Mouse (Mus musculus) spleen, postnatal 4 days (tissue): ENCODE measurements around the gene Zdhhc12.
"Not testable (repeated sequence)": the region's sequence is repeated elsewhere in the genome, so short reads cannot be mapped to it uniquely, and the experiment has no call there.

Experiments used
- DNase-seq, 2 experiments: peaks; one replicate each; pipeline ENCODE4 v3.0.0; 2022; ENCODE audit warnings: low spot score in 2 of 2

Zdhhc12 gene

DNA sequence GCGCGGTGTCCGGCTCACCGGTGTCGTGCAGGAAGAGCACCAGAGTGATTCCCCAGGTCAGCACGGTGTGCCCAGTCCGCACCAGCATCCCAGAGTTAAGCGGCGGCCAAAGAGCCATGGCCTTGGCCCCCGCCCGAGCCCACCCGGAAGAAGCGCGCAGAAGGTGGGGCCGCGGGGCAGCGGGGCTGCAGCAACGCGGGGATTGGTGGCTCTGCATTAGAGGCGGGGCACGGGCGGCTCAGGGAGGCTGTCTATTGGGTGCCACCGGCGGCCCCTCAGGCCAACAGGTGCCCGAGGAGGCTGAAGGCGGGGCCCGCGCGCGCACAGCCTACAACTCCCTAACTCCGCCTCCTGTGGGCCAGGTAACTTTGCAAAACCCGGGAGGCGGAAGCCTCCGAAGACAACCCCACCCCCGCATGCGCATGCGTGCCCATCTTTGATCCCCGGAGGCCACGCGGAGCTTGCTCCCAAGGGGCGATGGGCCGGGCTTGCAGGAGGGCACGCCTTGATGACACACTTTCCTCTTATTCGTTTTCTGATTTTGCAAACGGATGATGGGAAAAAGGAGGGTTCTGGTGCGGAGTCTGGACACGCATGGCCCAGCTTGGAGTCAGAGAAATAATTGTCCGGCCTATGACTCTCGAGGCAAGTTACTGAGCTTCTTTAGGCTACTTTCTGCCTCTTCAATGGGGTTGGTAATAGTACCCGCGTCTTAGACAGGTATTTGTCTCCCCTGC lies at the start of gene Zdhhc12:
TSS of gene Zdhhc12 (minus strand) at position 178 of the 737 bp plus-strand sequence.
- DNase-seq, result peak; percentile 96

DNA sequence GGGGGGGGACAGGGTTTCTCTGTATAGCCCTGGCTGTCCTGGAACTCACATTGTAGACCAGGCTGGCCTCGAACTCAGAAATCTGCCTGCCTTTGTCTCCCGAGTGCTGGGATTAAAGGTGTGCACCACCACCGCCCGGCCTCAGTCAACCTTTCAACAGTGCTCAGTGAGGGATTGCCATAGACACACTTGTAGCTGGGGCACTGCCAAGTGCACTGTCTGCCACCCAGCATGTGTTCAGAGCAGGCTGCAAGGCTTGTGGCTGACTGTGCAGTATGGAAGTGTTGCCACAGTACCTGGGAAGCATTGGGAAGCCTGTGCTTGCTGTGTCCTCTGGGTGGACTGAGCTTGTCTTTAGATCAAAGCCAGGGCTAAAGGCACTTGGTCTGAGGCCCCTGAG lies 46.6 kb upstream of the Zdhhc12 start:
- not testable (repeated sequence) for DNase-seq

DNA sequence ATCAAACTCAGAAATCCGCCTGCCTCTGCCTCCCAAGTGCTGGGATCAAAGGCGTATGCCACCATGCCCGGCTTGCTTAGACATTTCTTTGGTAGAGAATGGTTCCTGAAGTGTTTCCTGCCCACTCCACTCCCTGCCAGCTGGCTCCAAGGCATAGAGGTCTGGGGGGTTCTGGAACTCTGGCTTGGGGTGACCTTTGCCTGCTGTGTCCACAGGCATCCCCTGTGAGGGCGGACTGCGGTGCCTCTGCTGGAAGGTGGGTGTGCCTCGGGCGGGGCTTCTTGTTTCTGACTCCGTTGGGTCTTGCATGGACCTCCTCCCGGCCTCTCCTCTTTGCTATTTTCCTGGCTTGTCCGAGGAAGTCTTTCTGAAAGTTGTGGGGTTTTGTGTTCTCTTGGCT lies 43.0 kb upstream of the Zdhhc12 start:
- no peak for DNase-seq

DNA sequence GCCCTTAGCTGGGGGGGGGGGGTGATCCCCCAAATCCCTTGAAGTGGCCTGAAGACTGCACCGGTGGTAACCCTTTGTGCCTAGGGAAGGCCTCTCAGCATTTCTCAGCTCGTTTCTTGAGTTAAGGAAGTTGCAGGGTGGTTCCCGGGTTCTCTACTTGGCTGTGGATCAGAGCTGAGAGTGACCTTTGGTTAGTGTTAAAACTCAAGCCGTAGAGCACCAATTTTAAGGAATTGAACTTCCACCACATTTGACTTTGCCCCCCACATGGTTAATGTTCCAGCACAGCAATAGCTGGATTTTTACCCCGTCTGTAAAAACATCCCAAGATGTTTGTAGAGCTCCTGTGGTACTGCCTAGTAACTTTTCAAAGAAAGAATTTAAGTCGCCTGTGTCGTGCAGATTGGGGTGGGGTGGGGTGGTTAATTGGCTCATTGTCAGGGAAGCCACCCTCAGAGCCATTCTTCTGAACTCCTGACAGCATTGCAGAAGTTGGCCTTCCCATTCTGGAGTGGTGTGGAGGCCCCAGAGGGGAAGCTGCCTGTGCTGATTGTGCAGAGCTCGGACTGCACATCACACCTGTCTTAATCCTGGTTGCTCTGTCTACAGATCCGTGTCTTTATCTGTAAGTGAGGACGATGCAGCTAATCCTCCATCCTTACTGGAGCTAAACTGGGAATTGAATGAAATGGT lies 41.6 kb upstream of the Zdhhc12 start:
- DNase-seq, result no peak

DNA sequence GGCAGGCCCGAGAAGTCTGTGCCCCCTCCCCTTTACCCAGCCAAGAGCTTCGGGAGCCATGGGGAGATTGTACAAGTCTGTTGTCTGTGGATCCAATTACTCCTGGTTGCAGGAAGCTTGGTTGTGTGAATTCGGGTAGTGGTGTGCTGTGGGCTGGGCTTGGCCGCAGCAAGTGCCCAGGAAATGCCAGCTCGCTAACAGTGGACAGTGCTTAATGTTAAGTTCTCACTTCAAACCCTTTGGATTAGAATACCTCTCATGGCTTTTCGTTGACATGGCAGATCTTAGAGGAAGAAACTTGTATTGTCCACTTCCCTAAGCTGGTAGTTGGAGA lies 40.9 kb upstream of the Zdhhc12 start:
- DNase-seq, result no peak

DNA sequence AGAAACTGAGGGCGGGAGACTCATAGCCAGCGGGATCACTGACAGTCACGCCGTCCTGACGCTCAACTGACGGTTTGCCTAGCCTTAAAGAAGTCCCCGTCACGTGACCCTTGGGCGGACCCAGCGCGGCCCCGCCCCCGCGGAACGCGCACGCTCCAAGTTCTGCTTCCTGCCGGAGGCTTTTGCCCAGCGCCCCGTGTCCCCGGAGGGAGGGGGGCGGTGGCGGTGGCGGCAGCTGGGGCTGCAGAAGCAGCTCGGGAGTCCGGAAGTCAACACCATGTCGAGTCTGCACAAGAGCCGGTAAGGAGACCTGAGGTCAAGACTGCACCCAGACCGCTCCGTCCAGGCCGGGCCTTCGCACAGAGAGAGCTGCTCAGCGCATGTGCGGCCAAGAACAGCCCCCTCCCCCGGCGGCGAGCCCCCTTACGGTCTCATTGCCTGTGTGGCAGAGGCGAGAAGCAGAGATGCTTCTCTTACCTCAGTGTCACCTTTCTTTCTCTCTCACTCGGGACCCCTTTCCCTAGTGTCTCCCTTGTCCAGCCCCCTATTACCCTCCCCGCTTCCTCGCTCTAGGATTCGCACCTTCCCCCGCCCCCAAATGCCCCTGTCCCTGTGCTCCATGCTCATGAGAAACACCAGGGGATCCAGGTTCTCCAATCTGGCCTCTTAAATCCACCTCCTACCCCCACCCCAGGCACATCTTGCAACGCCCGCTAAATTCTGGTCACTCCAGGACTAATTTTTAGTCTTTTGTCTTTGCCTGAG lies 40.3 kb upstream of the Zdhhc12 start, which contains the start of gene Tbc1d13:
TSS of gene Tbc1d13 (plus strand) at position 134 of the 765 bp plus-strand sequence.
- DNase-seq, result peak; percentile 98 to 99

DNA sequence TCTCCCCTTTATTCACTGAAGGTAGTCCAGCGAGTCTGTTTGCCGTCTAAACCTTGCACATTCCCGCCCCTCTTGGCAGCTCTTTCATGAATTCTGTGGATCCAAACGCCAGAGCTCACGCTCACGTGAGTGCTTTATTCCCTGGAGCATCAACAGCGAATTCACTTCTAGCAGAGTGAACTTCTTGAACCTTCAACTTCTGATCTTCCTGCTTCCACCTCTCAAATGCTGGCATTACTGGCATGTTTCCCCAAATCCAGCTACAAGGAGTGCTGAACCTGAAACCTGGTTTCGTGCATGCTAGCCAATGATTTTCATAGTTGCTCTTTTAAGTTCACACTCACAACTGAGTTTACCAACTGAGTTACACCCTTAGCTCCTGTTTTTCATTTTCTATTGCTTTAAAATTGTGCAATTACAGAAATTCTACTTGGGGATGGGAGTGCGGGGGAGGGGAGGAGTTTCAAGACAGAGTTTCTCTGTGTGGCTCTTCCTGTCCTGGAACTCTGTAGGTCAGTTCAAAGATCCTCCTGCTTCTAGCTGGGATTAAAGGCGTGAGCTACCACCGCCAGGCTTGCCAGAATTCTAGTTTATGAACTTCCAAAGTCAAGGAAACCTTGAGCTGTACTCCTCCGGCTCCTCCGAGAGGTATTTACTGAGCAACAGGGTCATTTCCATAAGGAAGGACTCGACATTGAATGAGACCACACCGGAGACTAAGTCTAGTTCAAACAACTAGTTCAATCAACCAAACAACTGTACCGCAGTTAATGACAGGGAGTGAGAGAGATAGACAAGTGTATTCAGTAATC lies 39.6 kb upstream of the Zdhhc12 start:
- DNase-seq, result no peak

DNA sequence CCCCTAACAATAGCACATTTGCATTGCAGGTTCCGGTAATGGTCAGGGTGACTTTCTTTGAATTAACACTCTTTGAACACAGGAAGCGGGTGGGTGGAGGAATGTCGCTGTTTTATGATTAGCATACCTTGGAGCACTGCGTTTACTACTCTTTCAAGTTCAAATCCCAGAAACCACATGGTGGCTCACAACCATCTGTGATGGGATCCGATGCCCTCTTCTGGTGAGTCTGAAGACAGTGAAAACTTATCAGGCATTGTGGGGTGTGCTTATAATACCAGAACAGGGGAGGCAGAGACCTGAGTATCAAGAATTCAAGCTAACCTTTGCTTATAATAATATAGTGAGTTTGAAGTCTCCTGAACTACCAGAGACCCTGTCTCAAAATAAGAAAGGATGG lies 37.8 kb upstream of the Zdhhc12 start:
- not testable (repeated sequence) for DNase-seq

DNA sequence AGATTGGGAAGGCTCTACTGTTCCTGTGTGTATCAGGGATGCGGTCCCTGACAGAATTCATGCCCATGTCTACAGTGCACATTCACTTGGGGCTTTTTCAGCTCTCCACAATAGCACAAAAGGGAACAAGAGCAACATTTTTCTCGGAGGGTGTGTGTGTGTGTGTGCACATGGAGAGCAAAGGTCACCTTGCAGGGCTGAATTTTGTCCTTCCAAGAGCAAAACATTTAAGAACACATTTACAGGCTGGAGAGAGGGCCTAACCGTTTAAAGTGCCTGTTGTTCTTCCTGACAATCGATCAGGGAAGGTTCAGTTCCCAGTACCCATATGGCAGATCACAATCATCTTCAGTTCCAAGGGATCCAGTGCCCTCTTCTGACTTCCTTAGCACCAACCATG lies 36.7 kb upstream of the Zdhhc12 start:
- no peak for DNase-seq

DNA sequence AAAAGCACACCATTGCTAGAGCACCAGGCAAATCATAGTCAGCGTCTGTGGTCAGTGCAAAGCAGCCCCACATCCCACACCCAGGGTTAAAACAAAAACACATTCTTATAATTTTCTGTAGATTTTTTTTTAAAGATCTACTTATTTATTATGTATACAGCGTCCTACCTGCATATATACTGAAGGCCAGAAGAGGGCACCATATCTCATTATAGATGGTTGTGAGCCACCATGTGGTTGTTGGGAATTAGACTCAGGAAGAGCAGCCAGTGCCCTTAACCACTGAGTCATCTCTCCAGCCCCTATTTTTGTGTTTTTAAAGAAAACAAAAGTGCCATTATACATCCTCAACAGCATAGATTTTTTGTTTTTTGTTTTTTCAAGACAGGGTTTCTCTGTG lies 35.3 kb upstream of the Zdhhc12 start:
- no peak for DNase-seq

DNA sequence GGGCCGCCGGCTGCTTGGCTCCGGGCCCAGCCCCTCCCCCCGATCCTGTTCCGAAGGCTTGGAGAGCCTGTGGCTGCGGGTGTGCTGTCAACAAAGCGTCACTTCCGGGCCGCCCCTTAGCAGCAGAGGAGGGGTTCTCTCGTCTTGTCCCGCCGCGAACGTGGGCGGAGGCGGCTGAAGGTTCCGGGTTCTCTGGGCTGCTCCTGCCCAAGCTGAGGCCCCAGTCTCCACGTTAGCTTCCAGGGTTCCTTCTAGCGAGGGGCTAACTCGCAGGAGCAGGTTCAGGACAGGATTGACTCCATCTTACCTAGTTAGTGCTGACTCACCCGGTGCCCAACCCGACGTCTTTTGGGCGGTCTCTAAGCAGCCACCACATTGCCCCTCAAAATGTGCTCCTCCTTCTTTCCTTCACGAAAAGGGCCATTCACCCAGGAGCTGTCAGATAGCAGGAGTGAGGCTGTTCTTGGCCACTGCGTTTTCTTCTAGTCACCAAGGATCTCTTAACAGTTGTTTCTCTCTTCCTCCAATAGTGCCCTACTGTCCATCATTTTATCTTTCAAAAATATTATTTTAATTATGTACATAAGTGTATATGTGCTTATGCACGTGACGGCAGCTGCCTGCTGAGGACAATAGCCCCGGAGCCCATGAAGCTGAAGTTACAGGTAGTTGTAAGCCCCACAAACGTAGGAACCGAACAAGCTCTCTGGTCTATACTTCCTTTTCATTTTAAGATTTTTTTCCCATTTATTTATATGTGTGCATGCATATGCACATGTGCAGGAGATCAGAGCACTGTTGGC lies 31.2 kb upstream of the Zdhhc12 start, which contains the start of gene Zer1:
TSS of gene Zer1 (minus strand) at position 114 of the 803 bp plus-strand sequence.
- DNase-seq, result peak; percentile 93 to 96

DNA sequence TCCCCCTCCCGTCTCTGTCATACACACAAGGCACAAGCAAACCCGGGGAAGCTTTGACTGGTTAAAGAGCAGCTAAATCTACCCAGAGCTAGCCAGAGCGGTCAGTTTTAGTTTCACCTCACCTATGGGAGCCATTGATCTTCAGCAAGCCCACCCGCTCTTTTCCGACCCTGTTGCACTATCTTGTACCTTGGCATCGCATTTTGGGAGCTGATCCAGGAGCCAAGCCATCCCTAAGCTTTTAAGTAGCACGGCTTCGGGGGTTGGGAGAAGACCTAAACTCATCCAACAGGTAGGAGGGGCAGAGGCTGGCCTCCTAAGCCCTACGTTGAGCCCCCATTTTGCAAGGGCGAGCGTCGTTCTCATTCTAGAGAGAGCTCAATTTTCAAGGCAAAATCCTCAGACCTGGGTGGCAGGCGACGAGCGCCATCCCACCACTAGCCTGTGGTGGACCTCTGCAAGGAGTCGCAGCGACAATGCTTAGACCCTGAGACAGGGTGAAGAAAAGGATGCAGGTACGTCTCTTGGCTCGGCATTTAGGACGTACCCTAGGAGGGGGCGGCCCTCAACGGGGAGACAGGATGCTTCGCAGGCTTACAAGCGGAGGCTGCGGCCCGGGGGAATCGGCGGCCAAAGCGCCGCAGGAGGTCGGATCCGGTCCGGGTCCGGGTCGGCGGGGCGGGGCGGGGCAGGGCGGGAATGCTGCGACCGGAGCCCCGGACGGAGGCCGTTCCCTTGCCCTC lies 30.5 kb upstream of the Zdhhc12 start:
- no peak for DNase-seq

DNA sequence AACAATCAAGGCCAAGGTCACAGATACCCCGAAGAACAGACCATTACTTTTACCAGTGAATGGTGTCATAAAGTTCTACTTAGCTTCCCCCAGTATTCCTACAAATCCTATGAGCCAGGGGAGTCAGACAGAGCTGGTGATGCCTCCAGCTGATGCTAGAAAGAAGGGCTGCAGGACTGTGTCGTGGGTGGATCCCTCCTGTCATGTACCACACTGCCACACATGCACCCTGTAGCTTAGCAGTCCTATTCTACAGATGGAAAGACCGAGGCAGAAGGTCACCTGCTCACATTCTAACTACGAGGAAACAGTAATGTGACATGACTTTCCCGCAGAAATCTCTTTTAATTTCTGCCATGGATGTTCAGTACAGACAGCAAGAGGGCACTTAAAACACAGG lies 29.3 kb upstream of the Zdhhc12 start:
- DNase-seq, result no peak

DNA sequence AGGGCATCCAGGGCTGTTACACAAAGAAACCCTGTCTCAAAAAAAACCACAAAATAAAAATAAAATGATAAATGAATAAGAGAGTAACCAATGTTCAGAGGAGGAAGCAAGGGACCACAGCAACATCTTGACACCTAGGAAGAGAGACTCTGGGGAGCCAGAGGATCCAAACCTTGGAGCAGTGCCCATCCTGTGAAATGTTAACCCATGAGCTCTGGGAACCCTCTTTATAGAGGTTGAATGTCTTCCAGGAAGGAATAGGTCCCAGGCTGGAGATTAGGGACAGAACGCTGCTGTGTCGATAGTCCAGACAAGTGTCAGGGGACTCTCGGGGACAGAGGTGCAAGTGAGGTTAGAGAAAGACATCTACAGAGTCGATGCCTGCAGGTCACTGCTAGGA lies 26.8 kb upstream of the Zdhhc12 start:
- DNase-seq, result no peak

DNA sequence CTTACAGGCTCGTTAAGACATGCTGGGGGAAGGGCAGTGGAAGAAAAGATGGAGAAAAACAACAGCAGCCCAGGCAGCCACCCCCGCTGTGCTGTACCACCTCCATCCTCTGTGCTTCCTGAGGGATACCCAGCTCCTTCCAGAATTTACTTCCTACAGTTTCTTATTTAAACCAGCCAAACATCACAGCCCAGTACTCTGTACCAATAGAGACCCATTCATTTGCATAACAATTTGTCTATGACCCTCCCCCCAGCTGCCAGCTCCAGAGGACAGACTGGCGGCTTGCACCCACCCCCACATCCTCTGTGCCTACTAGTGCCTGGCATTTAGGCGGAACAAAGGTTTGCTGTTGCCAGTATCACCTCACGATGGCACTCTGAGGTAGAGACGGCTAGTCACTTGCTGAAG lies 26.2 kb upstream of the Zdhhc12 start:
- peak in 1 of 2 experiments; percentile 55 for DNase-seq

DNA sequence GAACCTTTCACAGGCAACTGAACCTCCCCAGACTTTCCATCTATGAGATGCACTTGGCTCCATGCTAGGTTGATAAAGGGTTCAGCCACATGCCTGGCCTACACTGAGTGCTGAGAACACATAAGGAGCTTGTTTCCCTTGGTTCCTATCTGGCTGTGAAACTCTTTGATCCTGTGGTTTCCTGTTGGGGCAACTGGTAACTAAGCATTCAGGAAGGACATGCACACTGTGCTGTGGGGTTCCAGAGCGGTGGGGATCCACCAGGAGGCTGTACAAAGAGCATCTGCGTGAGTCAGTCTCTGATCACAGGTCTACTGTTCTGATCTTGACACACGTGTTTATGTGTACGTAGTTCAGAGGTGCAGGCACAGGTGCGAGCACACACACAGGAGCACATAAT lies 19.1 kb upstream of the Zdhhc12 start:
- no peak for DNase-seq

DNA sequence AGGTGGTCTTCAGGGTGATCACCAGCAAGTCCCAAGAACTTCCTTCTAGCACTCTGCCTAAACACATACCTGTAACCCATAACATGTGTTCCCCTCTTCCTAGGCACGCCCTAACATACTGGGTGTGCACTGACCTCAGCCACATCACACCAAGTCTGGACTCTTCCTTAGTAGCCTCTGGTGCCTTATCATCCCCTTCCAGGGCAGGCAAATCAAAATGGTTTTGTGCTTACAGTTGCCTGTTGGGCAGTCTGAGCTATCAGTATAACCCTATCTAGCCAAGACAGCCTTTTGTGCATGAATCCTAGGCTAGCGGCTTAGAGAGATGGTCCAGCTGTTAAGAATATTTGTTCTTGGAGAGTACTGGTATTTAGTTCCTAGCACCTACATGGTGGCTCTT lies 18.1 kb upstream of the Zdhhc12 start:
- DNase-seq, result no peak

DNA sequence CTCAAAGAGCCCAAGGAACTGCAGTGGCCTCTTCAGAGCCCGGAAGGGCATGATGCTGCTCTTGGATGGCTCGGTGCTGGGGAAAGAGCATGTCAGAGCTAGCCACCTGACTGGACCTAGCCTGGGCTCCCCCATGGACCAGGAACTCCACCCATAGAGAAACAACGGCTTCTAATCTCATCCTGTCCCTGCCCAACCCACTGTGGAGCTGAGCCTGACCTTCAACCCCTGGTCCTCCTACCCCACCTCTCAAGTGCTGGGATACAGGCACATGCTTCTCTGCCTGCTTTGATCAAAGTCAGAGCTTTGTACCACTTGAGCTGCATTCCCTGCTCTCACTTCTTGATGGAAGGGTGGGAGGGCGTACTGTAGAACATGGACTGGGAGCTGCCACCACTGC lies 14.8 kb upstream of the Zdhhc12 start:
- DNase-seq, result no peak

DNA sequence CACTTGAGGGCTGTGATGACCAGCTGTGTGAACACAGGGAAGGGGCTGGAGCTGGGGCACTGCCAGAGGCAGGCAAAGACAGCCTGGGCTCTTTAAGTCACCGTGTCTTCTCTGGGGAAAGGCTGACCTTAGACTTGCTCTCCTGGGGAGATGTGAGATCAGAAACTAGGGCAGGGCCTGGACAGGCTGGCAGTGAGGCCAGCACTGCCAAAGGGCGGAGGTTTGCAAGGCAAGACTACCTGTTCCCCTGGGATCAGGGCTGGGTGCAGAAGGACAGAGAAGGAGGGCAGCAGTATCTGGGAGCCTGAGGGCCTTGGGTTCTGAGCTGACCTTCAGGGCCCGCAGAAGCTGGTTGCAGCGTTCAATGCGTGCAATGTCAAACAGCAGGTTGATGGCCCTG lies 14.2 kb upstream of the Zdhhc12 start:
- no peak for DNase-seq

DNA sequence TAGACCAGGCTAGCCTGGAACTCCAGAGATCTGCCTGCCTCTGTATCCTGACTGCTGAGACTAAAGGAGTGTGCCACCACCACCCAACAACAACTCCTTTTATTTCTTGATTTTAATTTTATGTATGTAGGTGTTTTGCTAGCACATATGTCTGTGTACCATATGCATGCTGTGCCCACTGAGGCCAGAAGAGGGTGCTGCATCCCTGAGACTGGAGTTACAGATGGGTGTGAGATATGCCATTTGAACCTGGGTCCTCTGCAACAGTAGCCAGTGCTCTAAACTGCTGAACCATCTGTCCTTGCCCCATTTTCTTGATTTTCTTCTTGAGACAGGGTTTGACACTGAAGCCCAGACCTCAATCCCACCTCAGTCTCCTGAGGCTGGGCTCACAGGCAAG lies 12.9 kb upstream of the Zdhhc12 start:
- peak; percentile 72 to 86 for DNase-seq
